Mouse (Mus musculus): ENCODE data around the gene Reps1. TPM values are rescaled to one million over a fixed set of nuclear protein-coding genes. Genes with fewer than 3 reads are reported as not detected.
"Not testable (repeated sequence)": the region's sequence is repeated elsewhere in the genome, so short reads cannot be mapped to it uniquely, and the experiment has no call there.

Reps1 gene
- total RNA-seq, 2 experiments from 2014 or later: 82.6 to 92.7 TPM

DNA sequence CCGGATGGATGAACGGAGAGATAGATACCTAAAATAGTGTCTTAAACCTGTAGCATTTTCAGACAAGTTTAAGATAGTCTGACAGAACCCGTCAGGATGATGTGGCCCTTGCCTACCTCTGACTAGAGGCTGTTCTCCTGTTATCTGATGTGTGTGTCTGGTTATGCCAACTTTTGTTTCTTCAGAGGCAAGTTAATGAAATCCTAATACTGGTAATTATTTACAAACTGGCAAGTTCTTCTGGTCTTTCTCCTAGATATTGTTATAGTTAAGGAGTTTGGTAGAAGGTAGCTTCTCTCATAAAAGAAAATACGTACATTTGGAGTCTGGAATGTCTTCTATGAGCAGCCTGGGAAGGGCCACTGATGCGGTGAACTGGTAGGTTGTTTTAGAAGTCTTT lies 74.6 kb downstream of the Reps1 start:
- no peak for TF ChIP-seq CTCF (conservative IDR thresholded peaks at IDR 0.05)
- H3K27ac ChIP-seq: no peak overlapping the region
- no peak for DNase-seq (ENCODE audit: low spot score in 2 of 2)
- H3K4me3 ChIP-seq: no peak overlapping the region

- no peak for DNase-seq (ENCODE audit: low spot score in 2 of 2)
- no peak for TF ChIP-seq CTCF (conservative IDR thresholded peaks at IDR 0.05)
- Histone ChIP-seq H3K4me3 (no peak overlapping the region), H3K27ac (no peak overlapping the region)
These were observed 76.3 kb downstream of the Reps1 start for GRCm38 (mm10) chr10:18131666-18132650.

GRCm38 (mm10) chr10:18138853-18139503 lies 83.3 kb downstream of the Reps1 start:
- H3K27ac ChIP-seq; DNase-seq (ENCODE audit: low spot score in 2 of 2); H3K4me3 ChIP-seq: not testable (repeated sequence)

- Histone ChIP-seq H3K4me3 (no peak overlapping the region), H3K27ac (no peak overlapping the region)
- no peak for TF ChIP-seq CTCF (conservative IDR thresholded peaks at IDR 0.05)
- no peak for DNase-seq (ENCODE audit: low spot score in 2 of 2)
These were observed 84.0 kb downstream of the Reps1 start for GRCm38 (mm10) chr10:18139615-18140014.

- no peak overlapping the region for H3K27ac ChIP-seq
- no peak for DNase-seq (ENCODE audit: low spot score in 2 of 2)
- H3K4me3 ChIP-seq: no peak overlapping the region
- TF ChIP-seq CTCF (conservative IDR thresholded peaks at IDR 0.05): no peak
These were observed 85.7 kb downstream of the Reps1 start for GRCm38 (mm10) chr10:18141389-18141788.

- Histone ChIP-seq H3K4me3 (no peak overlapping the region), H3K27ac (no peak overlapping the region)
- TF ChIP-seq CTCF (conservative IDR thresholded peaks at IDR 0.05): no peak
- no peak for DNase-seq (ENCODE audit: low spot score in 2 of 2)
These were observed 86.6 kb downstream of the Reps1 start for GRCm38 (mm10) chr10:18142231-18142630.

GRCm38 (mm10) chr10:18147224-18147623 lies 91.6 kb downstream of the Reps1 start:
- TF ChIP-seq CTCF (conservative IDR thresholded peaks at IDR 0.05): no peak
- Histone ChIP-seq H3K27ac (no peak overlapping the region), H3K4me3 (no peak overlapping the region)

DNA sequence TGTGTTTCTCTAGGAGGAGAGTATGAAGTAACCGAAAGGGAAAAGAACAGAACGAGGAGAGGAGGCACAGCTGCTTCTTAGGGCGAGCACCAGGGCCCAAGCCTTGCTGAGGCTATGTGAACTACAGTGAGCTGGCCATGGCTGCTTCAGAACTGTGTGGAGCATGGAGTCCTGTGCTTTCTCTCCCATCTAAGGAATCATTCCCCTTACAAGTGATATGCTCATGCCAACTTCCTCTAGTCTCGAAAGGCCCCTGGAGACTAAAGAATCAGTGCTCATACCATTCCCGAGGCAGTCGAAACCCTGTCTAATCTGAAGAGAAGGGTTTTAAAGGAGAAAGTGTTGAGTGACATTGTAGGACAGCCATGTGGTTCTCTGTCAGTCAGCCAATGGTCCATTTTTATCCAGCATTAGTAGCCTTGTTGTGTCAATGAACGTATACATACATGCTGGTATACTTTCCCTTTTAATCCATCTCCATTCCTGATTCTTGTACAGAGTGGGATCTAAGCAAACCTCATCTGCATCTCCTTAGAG lies 106.8 kb downstream of the Reps1 start:
- TF ChIP-seq CTCF (conservative IDR thresholded peaks at IDR 0.05): no peak
- Histone ChIP-seq H3K27ac (no peak overlapping the region), H3K4me3 (no peak overlapping the region)
- DNase-seq (ENCODE audit: low spot score in 2 of 2): no peak

More at GRCm38 (mm10) chr10:18147224-18147623, 91.6 kb downstream of the Reps1 start:
- no peak for DNase-seq (ENCODE audit: low spot score in 2 of 2)

Other genes starting within 250 kb of the Reps1 start
- 10 to 100 TPM; 25.8 to 30.3 TPM for gene Heca, start 107.8 kb upstream of the Reps1 start, total RNA-seq (2021)
- gene Abracl, start 32.6 kb upstream of the Reps1 start, total RNA-seq (2021): 10 to 100 TPM; 35.0 to 36.5 TPM
- gene Ect2l, start 155.0 kb downstream of the Reps1 start, total RNA-seq (2021): under 1 TPM; 0.49 to 0.61 TPM
- gene Ccdc28a, start 179.1 kb downstream of the Reps1 start, total RNA-seq (2021): 10 to 100 TPM; 29.8 to 33.3 TPM